Mouse (Mus musculus) myocyte (in vitro differentiated cells): Measurements from ENCODE around the gene Ceacam2.

Experiments
- CEBPB ChIP-seq: IDR thresholded peaks from 2 replicates; pipeline ENCODE4 v1.6.1; 2011; ENCODE audit warnings: mild to moderate bottlenecking, moderate library complexity; ENCODE audit not compliant: poor library complexity, insufficient read depth, severe bottlenecking
- E2F4 ChIP-seq: IDR thresholded peaks from one replicate; pipeline ENCODE4 v1.6.1; 2011; ENCODE audit warnings: mild to moderate bottlenecking, control low read depth, moderate library complexity; ENCODE audit not compliant: insufficient read depth
- MAX ChIP-seq: IDR thresholded peaks from one replicate; pipeline ENCODE4 v1.6.1; 2011; ENCODE audit warnings: low read depth, mild to moderate bottlenecking, control low read depth
- MYOD1 ChIP-seq, 3 experiments: IDR thresholded peaks; one replicate each; pipeline ENCODE4 v1.6.1; 2011; ENCODE audit warnings: control low read depth in 2 of 3, low read depth in 2 of 3, mild to moderate bottlenecking in 2 of 3, moderate library complexity in 1 of 3; ENCODE audit not compliant: insufficient read length in 2 of 3, control insufficient read depth in 1 of 3
- MYOG ChIP-seq, 3 experiments: IDR thresholded peaks; one replicate each; pipeline ENCODE4 v1.6.1; 2011; ENCODE audit warnings: control low read depth in 2 of 3, low read depth in 2 of 3, mild to moderate bottlenecking in 2 of 3; ENCODE audit not compliant: insufficient read length in 2 of 3, control insufficient read depth in 1 of 3, insufficient read depth in 1 of 3
- POLR2A ChIP-seq: IDR thresholded peaks from one replicate; pipeline ENCODE4 v1.6.1; 2011; ENCODE audit warnings: low read depth, mild to moderate bottlenecking, control low read depth, moderate library complexity; ENCODE audit not compliant: insufficient read length
- POLR2AphosphoS2 ChIP-seq: IDR thresholded peaks from one replicate; pipeline ENCODE4 v1.6.1; 2011; ENCODE audit warnings: low read depth, control low read depth; ENCODE audit not compliant: insufficient read length
- REST ChIP-seq: IDR thresholded peaks from one replicate; pipeline ENCODE4 v1.6.1; 2011; ENCODE audit warnings: mild to moderate bottlenecking, control low read depth, moderate library complexity; ENCODE audit not compliant: insufficient read depth, insufficient read length
- SRF ChIP-seq: IDR thresholded peaks from one replicate; pipeline ENCODE4 v1.6.1; 2011; ENCODE audit warnings: low read depth; ENCODE audit not compliant: control insufficient read depth, insufficient read length
- TCF12 ChIP-seq: IDR thresholded peaks from one replicate; pipeline ENCODE4 v1.6.1; 2011; ENCODE audit warnings: mild to moderate bottlenecking, control low read depth; ENCODE audit not compliant: poor library complexity, insufficient read depth, severe bottlenecking
- TCF3 ChIP-seq: IDR thresholded peaks from one replicate; pipeline ENCODE4 v1.6.1; 2011; ENCODE audit warnings: low read depth, control low read depth; ENCODE audit not compliant: insufficient read length
- USF1 ChIP-seq: IDR thresholded peaks from one replicate; pipeline ENCODE4 v1.6.1; 2011; ENCODE audit warnings: low read depth, mild to moderate bottlenecking, control low read depth, moderate library complexity

DNA sequence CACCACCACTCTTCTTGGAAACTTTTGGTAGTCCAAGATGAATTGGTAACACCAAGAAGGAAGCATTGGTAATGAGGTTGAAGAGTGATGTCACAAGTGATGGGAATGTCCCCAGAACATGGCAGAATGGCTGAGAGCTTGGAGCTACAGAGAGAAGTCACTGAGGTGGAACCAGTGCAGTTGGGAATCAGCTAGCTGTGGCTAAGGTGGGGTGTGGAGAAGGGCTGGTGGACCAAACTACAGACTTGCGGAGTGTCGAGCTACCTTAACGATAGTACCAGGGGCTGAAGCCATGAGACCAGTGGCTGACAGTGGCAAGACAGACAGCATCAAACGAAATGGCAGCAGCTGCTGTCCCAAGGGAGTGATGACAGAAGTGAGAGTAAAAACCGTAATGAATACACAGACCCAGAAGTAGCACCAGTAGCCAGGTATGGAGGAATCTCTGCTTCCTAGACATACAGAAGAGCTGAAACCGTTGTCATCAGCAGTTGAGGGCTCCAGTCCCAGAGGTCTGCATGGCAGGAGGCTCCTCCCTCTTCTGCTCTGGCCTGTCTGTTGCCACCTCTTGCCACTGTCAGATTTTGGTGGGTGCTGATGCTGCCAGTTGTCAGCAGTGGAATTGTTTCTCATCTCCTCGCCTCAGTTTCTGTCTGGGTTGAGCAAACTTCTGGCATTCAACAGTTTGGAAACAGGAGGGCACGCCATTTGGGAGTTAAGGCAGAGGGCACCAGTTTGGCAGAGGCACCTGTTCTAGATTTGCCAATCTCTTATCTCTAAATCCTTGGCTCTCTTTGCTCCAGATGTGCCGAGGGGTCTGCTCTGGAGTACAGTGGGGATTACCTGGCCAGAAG, 45.9 kb upstream of the Ceacam2 start:
- TF ChIP-seq E2F4 (no peak), TCF12 (no peak), POLR2A (no peak), MAX (no peak), USF1 (no peak), CEBPB (no peak), MYOG (IDR thresholded peaks at IDR 0.05; ENCODE audit: control insufficient read depth in 1 of 3, insufficient read depth in 1 of 3, insufficient read length in 2 of 3, low read depth in 2 of 3) (no peak), POLR2AphosphoS2 (no peak), MYOD1 (IDR thresholded peaks at IDR 0.05; ENCODE audit: control insufficient read depth in 1 of 3, insufficient read length in 2 of 3, low read depth in 2 of 3) (no peak), REST (no peak), SRF (no peak), TCF3 (no peak)
